Mouse (Mus musculus): Measurements from ENCODE around the gene Osbpl6.

GRCm38 (mm10) chr2:76545539-76545938 lies 139.2 kb downstream of the Osbpl6 start:
- no peak for TF ChIP-seq CTCF (IDR thresholded peaks at IDR 0.05; ENCODE audit: borderline replicate concordance, insufficient read depth, low read depth, low read length)
- TF ChIP-seq POLR2A (IDR thresholded peaks at IDR 0.05; ENCODE audit: borderline replicate concordance, insufficient read depth, low read length), result no peak
